Mouse (Mus musculus): Measurements from ENCODE around the gene Ptprcap.
"Not testable (repeated sequence)": the region's sequence is repeated elsewhere in the genome, so short reads cannot be mapped to it uniquely, and the experiment has no call there.

The Ptprcap gene

GRCm38 (mm10) chr19:4125741-4126696 lies 27.4 kb upstream of the Ptprcap start, which contains the start of gene Aip:
Aip (minus strand) TSS chr19:4125858.
- peak; percentile 93 for DNase-seq (ENCODE audit: low read depth)

GRCm38 (mm10) chr19:4126759-4127495 lies 26.5 kb upstream of the Ptprcap start:
- no peak for DNase-seq (ENCODE audit: low read depth)

GRCm38 (mm10) chr19:4129462-4129861 lies 23.9 kb upstream of the Ptprcap start:
- DNase-seq (ENCODE audit: low read depth): no peak

- no peak for DNase-seq (ENCODE audit: low read depth)
Observed at GRCm38 (mm10) chr19:4130106-4130505, 23.3 kb upstream of the Ptprcap start.

- DNase-seq (ENCODE audit: low read depth): no peak
Observed at GRCm38 (mm10) chr19:4131075-4131474, 22.3 kb upstream of the Ptprcap start.

GRCm38 (mm10) chr19:4131768-4132167 lies 21.6 kb upstream of the Ptprcap start:
- DNase-seq (ENCODE audit: low read depth): no peak

- no peak for DNase-seq (ENCODE audit: low read depth)
Observed at GRCm38 (mm10) chr19:4134354-4134753, 19.1 kb upstream of the Ptprcap start.

GRCm38 (mm10) chr19:4135229-4135962 lies 18.0 kb upstream of the Ptprcap start:
- DNase-seq (ENCODE audit: low read depth): not testable (repeated sequence)

GRCm38 (mm10) chr19:4135963-4136345 lies 17.4 kb upstream of the Ptprcap start:
- DNase-seq (ENCODE audit: low read depth): not testable (repeated sequence)

GRCm38 (mm10) chr19:4136463-4136862 lies 16.9 kb upstream of the Ptprcap start:
- no peak for DNase-seq (ENCODE audit: low read depth)

GRCm38 (mm10) chr19:4137913-4138312 lies 15.5 kb upstream of the Ptprcap start:
- no peak for DNase-seq (ENCODE audit: low read depth)

- no peak for DNase-seq (ENCODE audit: low read depth)
Observed at GRCm38 (mm10) chr19:4139446-4139845, 14.0 kb upstream of the Ptprcap start, which contains the start of gene Gpr152. Gpr152 (plus strand) TSS chr19:4139787.

GRCm38 (mm10) chr19:4140147-4140546 lies 13.3 kb upstream of the Ptprcap start:
- DNase-seq (ENCODE audit: low read depth): no peak

GRCm38 (mm10) chr19:4142416-4143173 lies 10.8 kb upstream of the Ptprcap start:
- DNase-seq (ENCODE audit: low read depth): no peak

- DNase-seq (ENCODE audit: low read depth): no peak
Observed at GRCm38 (mm10) chr19:4143759-4144268, 9.6 kb upstream of the Ptprcap start, which contains the start of gene Cabp4. Cabp4 (minus strand) TSS chr19:4144033.

GRCm38 (mm10) chr19:4144550-4145498 lies 8.6 kb upstream of the Ptprcap start:
- no peak for DNase-seq (ENCODE audit: low read depth)

- DNase-seq (ENCODE audit: low read depth): no peak
Observed at GRCm38 (mm10) chr19:4145936-4146335, 7.5 kb upstream of the Ptprcap start.

GRCm38 (mm10) chr19:4146366-4147021 lies 6.9 kb upstream of the Ptprcap start:
- DNase-seq (ENCODE audit: low read depth): no peak

GRCm38 (mm10) chr19:4147022-4147405 lies 6.4 kb upstream of the Ptprcap start:
- DNase-seq (ENCODE audit: low read depth): no peak

Data from c-Kit-positive CD71-negative TER-119-negative erythroid progenitor cells, embryonic 14.5 days (primary cell).